Mouse (Mus musculus): ENCODE data around the gene 0610040J01Rik. TPM values are rescaled to one million over a fixed set of nuclear protein-coding genes. Genes with fewer than 3 reads are reported as not detected.
A peak's percentile ranks its signal among the peaks of the same experiment; 100 is the strongest.

The 0610040J01Rik gene
- polyA plus RNA-seq, 1 experiment from 2014 or later, result 25.6 TPM

GRCm38 (mm10) chr5:63816643-63817042, 4.5 kb downstream of the 0610040J01Rik start:
- Histone ChIP-seq H3K27ac (ENCODE audit: low read length) (no peak overlapping the region), H3K27me3 (ENCODE audit: control insufficient read depth, insufficient read depth, low read depth, low read length) (peaks cover 13% of the 10 kb centered on the region), H3K4me1 (ENCODE audit: control insufficient read depth, low read depth, low read length) (peaks cover 11% of the 10 kb centered on the region), H3K4me2 (ENCODE audit: low read depth, low read length) (no peak overlapping the region), H3K9me3 (replicated peaks; ENCODE audit: control insufficient read depth, low read length) (no peaks in the 10 kb centered on the region), H3K4me3 (ENCODE audit: low read depth, low read length) (no peak overlapping the region), H3K36me3 (ENCODE audit: control insufficient read depth, insufficient read depth) (no peaks in the 10 kb centered on the region), H3K9ac (ENCODE audit: low read depth, low read length) (no peak overlapping the region)
- 68% methylated on average over 7 of the region's 7 CpGs for WGBS (ENCODE audit: insufficient replicate concordance)
- no peak for ATAC-seq (ENCODE audit: low read depth)

- no peak overlapping the region for H3K4me2 ChIP-seq (ENCODE audit: low read depth, low read length)
- peaks cover 16% of the 10 kb centered on the region for H3K4me1 ChIP-seq (ENCODE audit: control insufficient read depth, low read depth, low read length)
- WGBS (ENCODE audit: insufficient replicate concordance), result 60% methylated on average over 5 of the region's 5 CpGs
- no peaks in the 10 kb centered on the region for H3K36me3 ChIP-seq (ENCODE audit: control insufficient read depth, insufficient read depth)
- H3K27ac ChIP-seq (ENCODE audit: low read length), result no peak overlapping the region
- no peak for ATAC-seq (ENCODE audit: low read depth)
- no peaks in the 10 kb centered on the region for H3K9me3 ChIP-seq (replicated peaks; ENCODE audit: control insufficient read depth, low read length)
- H3K27me3 ChIP-seq (ENCODE audit: control insufficient read depth, insufficient read depth, low read depth, low read length), result peaks cover 11% of the 10 kb centered on the region
- H3K4me3 ChIP-seq (ENCODE audit: low read depth, low read length), result no peak overlapping the region
- no peak overlapping the region for H3K9ac ChIP-seq (ENCODE audit: low read depth, low read length)
These were observed 5.1 kb downstream of the 0610040J01Rik start for GRCm38 (mm10) chr5:63817270-63817669.

GRCm38 (mm10) chr5:63818975-63819374, 6.8 kb downstream of the 0610040J01Rik start:
- Histone ChIP-seq H3K27me3 (ENCODE audit: control insufficient read depth, insufficient read depth, low read depth, low read length) (no peaks in the 10 kb centered on the region), H3K9ac (ENCODE audit: low read depth, low read length) (no peak overlapping the region), H3K9me3 (replicated peaks; ENCODE audit: control insufficient read depth, low read length) (no peaks in the 10 kb centered on the region), H3K4me2 (ENCODE audit: low read depth, low read length) (no peak overlapping the region), H3K36me3 (ENCODE audit: control insufficient read depth, insufficient read depth) (no peaks in the 10 kb centered on the region), H3K27ac (ENCODE audit: low read length) (no peak overlapping the region), H3K4me1 (ENCODE audit: control insufficient read depth, low read depth, low read length) (peaks cover 24% of the 10 kb centered on the region), H3K4me3 (ENCODE audit: low read depth, low read length) (no peak overlapping the region)
- 60% methylated on average over 4 of the region's 4 CpGs for WGBS (ENCODE audit: insufficient replicate concordance)
- ATAC-seq (ENCODE audit: low read depth), result no peak

- no peak overlapping the region for H3K9ac ChIP-seq (ENCODE audit: low read depth, low read length)
- WGBS (ENCODE audit: insufficient replicate concordance), result 70% methylated on average over 6 of the region's 6 CpGs
- no peak for ATAC-seq (ENCODE audit: low read depth)
- H3K27me3 ChIP-seq (ENCODE audit: control insufficient read depth, insufficient read depth, low read depth, low read length), result no peaks in the 10 kb centered on the region
- peaks cover 25% of the 10 kb centered on the region for H3K4me1 ChIP-seq (ENCODE audit: control insufficient read depth, low read depth, low read length)
- no peak overlapping the region for H3K4me3 ChIP-seq (ENCODE audit: low read depth, low read length)
- no peaks in the 10 kb centered on the region for H3K36me3 ChIP-seq (ENCODE audit: control insufficient read depth, insufficient read depth)
- H3K4me2 ChIP-seq (ENCODE audit: low read depth, low read length), result no peak overlapping the region
- H3K9me3 ChIP-seq (replicated peaks; ENCODE audit: control insufficient read depth, low read length), result no peaks in the 10 kb centered on the region
- H3K27ac ChIP-seq (ENCODE audit: low read length), result no peak overlapping the region
These were observed 7.4 kb downstream of the 0610040J01Rik start for GRCm38 (mm10) chr5:63819519-63819918.

GRCm38 (mm10) chr5:63821176-63821575, 9.0 kb downstream of the 0610040J01Rik start:
- no peaks in the 10 kb centered on the region for H3K27me3 ChIP-seq (ENCODE audit: control insufficient read depth, insufficient read depth, low read depth, low read length)
- no peaks in the 10 kb centered on the region for H3K36me3 ChIP-seq (ENCODE audit: control insufficient read depth, insufficient read depth)
- H3K27ac ChIP-seq (ENCODE audit: low read length), result peak overlapping the region; percentile 20; the same call in 1 of the 2 replicates
- no peak overlapping the region for H3K4me2 ChIP-seq (ENCODE audit: low read depth, low read length)
- H3K9ac ChIP-seq (ENCODE audit: low read depth, low read length), result no peak overlapping the region
- H3K4me3 ChIP-seq (ENCODE audit: low read depth, low read length), result no peak overlapping the region
- no peaks in the 10 kb centered on the region for H3K9me3 ChIP-seq (replicated peaks; ENCODE audit: control insufficient read depth, low read length)
- ATAC-seq (ENCODE audit: low read depth), result no peak
- peaks cover 31% of the 10 kb centered on the region for H3K4me1 ChIP-seq (ENCODE audit: control insufficient read depth, low read depth, low read length)
- WGBS (ENCODE audit: insufficient replicate concordance), result 56% methylated on average over 5 of the region's 5 CpGs

GRCm38 (mm10) chr5:63821860-63822259, 9.7 kb downstream of the 0610040J01Rik start:
- whole genome bisulfite sequencing (ENCODE audit: insufficient replicate concordance), result 28% methylated on average over 8 of the region's 8 CpGs
- Histone ChIP-seq H3K4me2 (ENCODE audit: low read depth, low read length) (no peak overlapping the region), H3K4me3 (ENCODE audit: low read depth, low read length) (no peak overlapping the region), H3K9ac (ENCODE audit: low read depth, low read length) (no peak overlapping the region), H3K27ac (ENCODE audit: low read length) (peak overlapping the region; percentile 20), H3K27me3 (ENCODE audit: control insufficient read depth, insufficient read depth, low read depth, low read length) (no peaks in the 10 kb centered on the region), H3K36me3 (ENCODE audit: control insufficient read depth, insufficient read depth) (no peaks in the 10 kb centered on the region), H3K4me1 (ENCODE audit: control insufficient read depth, low read depth, low read length) (peaks cover 38% of the 10 kb centered on the region), H3K9me3 (replicated peaks; ENCODE audit: control insufficient read depth, low read length) (no peaks in the 10 kb centered on the region)
- peak; percentile 76 for ATAC-seq (ENCODE audit: low read depth)

GRCm38 (mm10) chr5:63823362-63824332, 11.5 kb downstream of the 0610040J01Rik start:
- Histone ChIP-seq H3K27ac (ENCODE audit: low read length) (peak overlapping the region; percentile 25), H3K4me2 (ENCODE audit: low read depth, low read length) (no peak overlapping the region), H3K4me1 (ENCODE audit: control insufficient read depth, low read depth, low read length) (peaks cover 42% of the 10 kb centered on the region), H3K27me3 (ENCODE audit: control insufficient read depth, insufficient read depth, low read depth, low read length) (no peaks in the 10 kb centered on the region), H3K4me3 (ENCODE audit: low read depth, low read length) (no peak overlapping the region), H3K36me3 (ENCODE audit: control insufficient read depth, insufficient read depth) (no peaks in the 10 kb centered on the region), H3K9me3 (replicated peaks; ENCODE audit: control insufficient read depth, low read length) (no peaks in the 10 kb centered on the region), H3K9ac (ENCODE audit: low read depth, low read length) (no peak overlapping the region)
- 55% methylated on average over 10 of the region's 10 CpGs for WGBS (ENCODE audit: insufficient replicate concordance)
- ATAC-seq (ENCODE audit: low read depth), result no peak

- Histone ChIP-seq H3K4me3 (ENCODE audit: low read depth, low read length) (no peak overlapping the region), H3K27me3 (ENCODE audit: control insufficient read depth, insufficient read depth, low read depth, low read length) (no peaks in the 10 kb centered on the region), H3K4me1 (ENCODE audit: control insufficient read depth, low read depth, low read length) (peaks cover 42% of the 10 kb centered on the region), H3K9me3 (replicated peaks; ENCODE audit: control insufficient read depth, low read length) (no peaks in the 10 kb centered on the region), H3K27ac (ENCODE audit: low read length) (no peak overlapping the region), H3K9ac (ENCODE audit: low read depth, low read length) (no peak overlapping the region), H3K4me2 (ENCODE audit: low read depth, low read length) (no peak overlapping the region), H3K36me3 (ENCODE audit: control insufficient read depth, insufficient read depth) (no peaks in the 10 kb centered on the region)
- ATAC-seq (ENCODE audit: low read depth), result peak; percentile 24; the same call in 1 of the 2 replicates
- 28% methylated on average over 8 of the region's 8 CpGs for WGBS (ENCODE audit: insufficient replicate concordance)
These were observed 12.6 kb downstream of the 0610040J01Rik start for GRCm38 (mm10) chr5:63824599-63825350.

Measured in liver, embryonic 16.5 days (tissue).